Mouse (Mus musculus): ENCODE measurements around the gene Zfp541. TPM values are rescaled to one million over a fixed set of nuclear protein-coding genes. Genes with fewer than 3 reads are reported as not detected.

Gene Zfp541
- polyA plus RNA-seq, 1 experiment from 2014 or later: not detected

DNA sequence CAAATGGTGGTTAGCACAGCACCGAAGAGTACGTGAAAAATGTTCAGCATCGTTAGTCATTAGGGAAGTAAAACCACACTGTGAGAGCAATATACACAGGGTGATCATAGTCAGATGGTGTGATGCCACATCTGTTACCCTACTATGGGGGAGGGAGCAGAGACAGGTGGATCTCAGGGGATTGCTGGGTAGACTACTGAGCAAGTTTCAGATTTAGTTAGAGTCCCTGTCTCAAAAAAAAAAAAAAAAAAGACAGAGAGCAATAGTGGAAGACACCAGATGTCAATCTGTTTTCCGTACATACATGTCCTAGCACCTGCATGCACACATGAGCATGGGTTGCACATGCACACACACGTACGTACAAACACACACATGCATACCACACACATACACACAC, 5.9 kb upstream of the Zfp541 start:
- Histone ChIP-seq H3K9me3 (ENCODE audit: control insufficient read depth, low read length) (no peaks in the 10 kb centered on the region), H3K4me1 (ENCODE audit: control insufficient read depth, insufficient read depth, low read length) (no peaks in the 10 kb centered on the region), H3K27ac (replicated peaks; ENCODE audit: low read depth, low read length) (no peak overlapping the region), H3K27me3 (ENCODE audit: control insufficient read depth, insufficient read depth, low read length) (no peaks in the 10 kb centered on the region), H3K36me3 (ENCODE audit: control insufficient read depth, insufficient read depth, low read length) (no peaks in the 10 kb centered on the region), H3K4me2 (ENCODE audit: low read depth, severe bottlenecking) (no peak overlapping the region), H3K9ac (ENCODE audit: low read length) (no peak overlapping the region), H3K4me3 (ENCODE audit: low read depth, low read length) (no peak overlapping the region)
- no peak for DNase-seq (ENCODE audit: low spot score)
- WGBS: 85% methylated on average over 6 of the region's 6 CpGs
- ATAC-seq (ENCODE audit: insufficient number of reproducible peaks, low FRiP score, low TSS enrichment, low read depth): no peak

DNA sequence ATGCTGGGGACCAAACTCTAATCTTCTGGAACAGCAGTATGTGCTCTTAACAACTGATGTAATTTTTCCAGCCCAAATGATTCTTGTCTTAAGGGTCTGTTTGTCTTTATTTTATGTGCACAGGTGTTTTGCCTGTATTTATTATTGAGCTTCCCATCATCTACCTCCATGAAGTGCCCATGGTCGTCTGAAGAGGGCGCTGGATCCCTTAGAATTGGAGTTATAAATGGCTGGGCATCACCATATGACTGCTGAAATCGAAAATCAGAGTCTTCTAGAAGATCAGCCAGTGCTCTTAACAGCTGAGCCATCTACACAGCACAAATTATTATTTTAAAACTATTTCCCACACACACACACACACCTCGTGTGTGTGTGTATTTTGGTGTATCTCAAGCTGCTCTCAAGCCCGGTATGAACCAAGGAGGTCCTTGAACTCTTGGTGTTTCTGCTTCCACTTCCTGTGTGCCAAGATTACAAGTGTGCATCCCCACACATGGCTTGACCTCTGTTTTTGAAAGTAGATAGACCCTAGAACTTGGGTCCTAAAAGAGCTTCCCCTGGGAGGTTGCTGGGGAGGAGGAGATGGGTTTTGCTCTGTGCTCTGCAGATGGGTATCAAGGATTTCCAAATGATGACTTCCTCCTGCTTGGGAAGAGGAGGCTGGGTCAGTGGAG, 5.0 kb upstream of the Zfp541 start:
- peaks cover 3% of the 10 kb centered on the region for H3K27me3 ChIP-seq (ENCODE audit: control insufficient read depth, insufficient read depth, low read length)
- peaks cover under 1% of the 10 kb centered on the region for H3K9me3 ChIP-seq (ENCODE audit: control insufficient read depth, low read length)
- no peak overlapping the region for H3K4me2 ChIP-seq (ENCODE audit: low read depth, severe bottlenecking)
- H3K9ac ChIP-seq (ENCODE audit: low read length): no peak overlapping the region
- no peak overlapping the region for H3K4me3 ChIP-seq (ENCODE audit: low read depth, low read length)
- DNase-seq (ENCODE audit: low spot score) (no peak), ATAC-seq (ENCODE audit: insufficient number of reproducible peaks, low FRiP score, low TSS enrichment, low read depth) (no peak)
- H3K4me1 ChIP-seq (ENCODE audit: control insufficient read depth, insufficient read depth, low read length): no peaks in the 10 kb centered on the region
- no peaks in the 10 kb centered on the region for H3K36me3 ChIP-seq (ENCODE audit: control insufficient read depth, insufficient read depth, low read length)
- 36% methylated on average over 5 of the region's 5 CpGs for WGBS
- H3K27ac ChIP-seq (replicated peaks; ENCODE audit: low read depth, low read length): no peak overlapping the region

DNA sequence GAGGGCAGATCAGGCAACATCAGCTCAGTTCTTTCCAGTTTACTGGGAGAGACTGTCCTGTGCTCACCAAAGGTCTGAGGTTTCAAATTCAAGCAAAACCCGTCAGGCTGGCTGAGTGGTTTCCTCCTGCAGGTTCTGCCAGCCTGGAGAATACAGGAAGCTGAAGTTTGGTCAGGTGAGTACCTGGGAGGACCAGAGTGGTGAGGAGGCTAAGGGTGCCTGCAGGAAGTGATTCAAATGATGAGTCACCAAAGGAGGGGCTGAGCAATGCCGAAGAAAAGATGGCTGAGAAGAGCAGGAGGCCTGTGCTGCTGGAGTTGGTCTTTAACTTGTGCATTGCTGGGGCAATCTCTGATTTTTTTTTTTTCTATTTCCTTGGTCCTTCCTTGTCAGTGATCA, 4.5 kb upstream of the Zfp541 start:
- ATAC-seq (ENCODE audit: insufficient number of reproducible peaks, low FRiP score, low TSS enrichment, low read depth): no peak
- H3K27me3 ChIP-seq (ENCODE audit: control insufficient read depth, insufficient read depth, low read length): peaks cover 8% of the 10 kb centered on the region
- H3K36me3 ChIP-seq (ENCODE audit: control insufficient read depth, insufficient read depth, low read length): no peaks in the 10 kb centered on the region
- H3K4me3 ChIP-seq (ENCODE audit: low read depth, low read length): no peak overlapping the region
- no peak overlapping the region for H3K4me2 ChIP-seq (ENCODE audit: low read depth, severe bottlenecking)
- 70% methylated on average over 2 of the region's 2 CpGs for WGBS
- H3K4me1 ChIP-seq (ENCODE audit: control insufficient read depth, insufficient read depth, low read length): no peaks in the 10 kb centered on the region
- no peak overlapping the region for H3K27ac ChIP-seq (replicated peaks; ENCODE audit: low read depth, low read length)
- peaks cover 6% of the 10 kb centered on the region for H3K9me3 ChIP-seq (ENCODE audit: control insufficient read depth, low read length)
- no peak overlapping the region for H3K9ac ChIP-seq (ENCODE audit: low read length)
- no peak for DNase-seq (ENCODE audit: low spot score)

DNA sequence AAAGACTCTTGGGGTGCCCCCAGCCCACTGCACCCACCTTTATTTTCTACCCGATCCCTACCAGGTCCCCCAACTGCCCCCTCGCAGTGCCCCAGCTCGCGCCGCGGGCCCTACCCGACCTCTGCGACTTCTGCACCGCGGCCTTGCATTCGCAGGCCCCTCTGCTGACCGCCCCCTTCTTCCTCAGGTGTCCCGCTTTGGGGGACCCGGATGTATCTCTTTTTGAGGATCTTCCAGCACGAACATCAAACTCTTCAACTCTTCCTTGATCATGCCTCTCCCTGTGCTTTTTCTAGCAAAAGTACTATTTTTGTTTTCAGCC, 446 bp downstream of the Zfp541 start:
- Histone ChIP-seq H3K27me3 (ENCODE audit: control insufficient read depth, insufficient read depth, low read length) (peaks cover 12% of the 10 kb centered on the region), H3K4me1 (ENCODE audit: control insufficient read depth, insufficient read depth, low read length) (no peaks in the 10 kb centered on the region), H3K36me3 (ENCODE audit: control insufficient read depth, insufficient read depth, low read length) (no peaks in the 10 kb centered on the region), H3K9ac (ENCODE audit: low read length) (no peak overlapping the region), H3K4me2 (ENCODE audit: low read depth, severe bottlenecking) (no peak overlapping the region), H3K27ac (replicated peaks; ENCODE audit: low read depth, low read length) (no peak overlapping the region), H3K9me3 (ENCODE audit: control insufficient read depth, low read length) (peaks cover 6% of the 10 kb centered on the region), H3K4me3 (ENCODE audit: low read depth, low read length) (no peak overlapping the region)
- 71% methylated on average over 15 of the region's 15 CpGs for WGBS
- ATAC-seq (ENCODE audit: insufficient number of reproducible peaks, low FRiP score, low TSS enrichment, low read depth) (no peak), DNase-seq (ENCODE audit: low spot score) (no peak)

DNA sequence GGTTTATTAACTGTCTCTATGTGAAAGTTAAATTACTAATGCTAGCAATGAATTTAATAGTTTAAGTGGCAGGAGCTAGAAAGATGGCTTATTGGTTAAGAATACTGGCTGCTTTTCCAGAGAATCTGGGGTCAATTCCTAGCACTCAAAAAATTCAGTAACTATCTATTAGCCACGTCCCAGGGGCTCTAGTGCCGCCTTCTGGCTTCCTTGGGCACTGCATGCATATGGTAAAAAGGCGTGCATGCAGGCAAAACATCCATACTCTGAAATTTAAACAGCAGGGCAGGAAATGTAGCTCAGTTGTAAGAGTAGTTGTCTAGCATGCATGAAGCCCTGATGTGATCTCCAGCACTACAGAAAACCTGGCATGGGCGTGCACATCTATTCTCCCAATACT, 1.9 kb downstream of the Zfp541 start:
- Histone ChIP-seq H3K4me1 (ENCODE audit: control insufficient read depth, insufficient read depth, low read length) (no peaks in the 10 kb centered on the region), H3K27me3 (ENCODE audit: control insufficient read depth, insufficient read depth, low read length) (peaks cover 12% of the 10 kb centered on the region), H3K36me3 (ENCODE audit: control insufficient read depth, insufficient read depth, low read length) (no peaks in the 10 kb centered on the region), H3K4me2 (ENCODE audit: low read depth, severe bottlenecking) (no peak overlapping the region), H3K9me3 (ENCODE audit: control insufficient read depth, low read length) (peaks cover 6% of the 10 kb centered on the region), H3K27ac (replicated peaks; ENCODE audit: low read depth, low read length) (no peak overlapping the region), H3K4me3 (ENCODE audit: low read depth, low read length) (no peak overlapping the region), H3K9ac (ENCODE audit: low read length) (no peak overlapping the region)
- DNase-seq (ENCODE audit: low spot score) (no peak), ATAC-seq (ENCODE audit: insufficient number of reproducible peaks, low FRiP score, low TSS enrichment, low read depth) (no peak)
- WGBS: 38% methylated on average over 4 of the region's 4 CpGs

DNA sequence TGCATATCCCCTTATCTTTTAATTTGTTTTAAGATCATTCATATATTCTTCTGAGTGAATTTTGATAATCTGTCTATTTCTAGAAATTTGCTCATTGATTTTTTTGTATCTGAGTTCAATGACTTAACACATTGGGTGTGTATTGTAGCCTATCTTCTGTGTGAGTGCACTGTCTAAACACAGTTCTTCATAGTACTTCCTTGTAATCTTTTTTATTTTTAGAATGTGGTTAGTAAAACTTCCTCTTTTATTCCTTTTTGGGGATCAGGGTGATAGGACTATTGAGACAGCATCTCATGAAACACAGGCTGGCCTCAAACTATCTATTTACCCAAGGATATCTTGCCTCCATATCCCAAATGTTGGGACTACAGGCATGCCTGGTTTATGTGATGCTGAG, 9.2 kb downstream of the Zfp541 start:
- Histone ChIP-seq H3K4me3 (ENCODE audit: low read depth, low read length) (no peak overlapping the region), H3K36me3 (ENCODE audit: control insufficient read depth, insufficient read depth, low read length) (no peaks in the 10 kb centered on the region), H3K4me2 (ENCODE audit: low read depth, severe bottlenecking) (no peak overlapping the region), H3K27ac (replicated peaks; ENCODE audit: low read depth, low read length) (no peak overlapping the region), H3K27me3 (ENCODE audit: control insufficient read depth, insufficient read depth, low read length) (no peaks in the 10 kb centered on the region), H3K4me1 (ENCODE audit: control insufficient read depth, insufficient read depth, low read length) (no peaks in the 10 kb centered on the region), H3K9ac (ENCODE audit: low read length) (no peak overlapping the region), H3K9me3 (ENCODE audit: control insufficient read depth, low read length) (no peaks in the 10 kb centered on the region)
- DNase-seq (ENCODE audit: low spot score): no peak
- ATAC-seq (ENCODE audit: insufficient number of reproducible peaks, low FRiP score, low TSS enrichment, low read depth): no peak

DNA sequence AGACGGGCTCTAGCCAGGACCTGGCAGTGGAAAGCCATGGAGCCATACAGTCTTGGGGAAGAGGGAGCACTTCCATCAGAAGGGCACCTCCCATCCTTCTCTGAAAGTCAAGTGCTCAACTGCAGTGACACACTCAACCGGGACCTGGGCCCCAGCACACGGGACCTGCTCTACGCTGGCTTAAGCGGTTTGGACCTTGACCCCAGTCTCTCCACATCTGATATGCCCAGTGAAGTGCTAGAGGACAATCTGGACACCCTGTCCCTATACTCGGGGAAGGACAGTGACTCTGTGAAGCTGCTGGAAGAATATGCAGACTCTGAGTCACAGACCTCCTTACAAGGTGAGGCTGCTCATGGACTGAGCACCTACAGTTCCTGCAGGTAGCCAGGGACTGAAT, 10.3 kb downstream of the Zfp541 start:
- DNase-seq (ENCODE audit: low spot score) (no peak), ATAC-seq (ENCODE audit: insufficient number of reproducible peaks, low FRiP score, low TSS enrichment, low read depth) (no peak)
- 82% methylated on average over 6 of the region's 6 CpGs for WGBS
- Histone ChIP-seq H3K36me3 (ENCODE audit: control insufficient read depth, insufficient read depth, low read length) (no peaks in the 10 kb centered on the region), H3K9me3 (ENCODE audit: control insufficient read depth, low read length) (no peaks in the 10 kb centered on the region), H3K4me1 (ENCODE audit: control insufficient read depth, insufficient read depth, low read length) (no peaks in the 10 kb centered on the region), H3K4me3 (ENCODE audit: low read depth, low read length) (no peak overlapping the region), H3K9ac (ENCODE audit: low read length) (no peak overlapping the region), H3K4me2 (ENCODE audit: low read depth, severe bottlenecking) (no peak overlapping the region), H3K27me3 (ENCODE audit: control insufficient read depth, insufficient read depth, low read length) (no peaks in the 10 kb centered on the region), H3K27ac (replicated peaks; ENCODE audit: low read depth, low read length) (no peak overlapping the region)

DNA sequence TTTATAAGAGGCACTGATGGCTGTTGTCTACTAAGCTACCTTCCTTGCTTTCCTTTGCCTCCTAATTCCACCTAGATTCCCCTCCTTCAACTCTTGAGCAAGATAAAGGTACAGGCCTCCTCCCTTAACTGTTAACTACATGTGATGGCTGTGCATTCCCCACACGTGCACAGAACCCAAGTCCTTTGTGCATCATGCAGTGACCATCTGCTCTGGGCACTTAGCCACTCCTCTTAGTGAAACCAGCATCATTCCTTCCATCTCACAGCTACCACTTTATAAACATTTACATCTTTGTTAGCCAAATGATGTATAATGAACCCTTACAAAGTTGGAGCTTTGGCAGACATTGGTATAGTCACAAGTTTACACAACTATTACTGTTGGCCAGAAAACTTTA, 18.3 kb downstream of the Zfp541 start:
- Histone ChIP-seq H3K9me3 (ENCODE audit: control insufficient read depth, low read length) (no peaks in the 10 kb centered on the region; the same call in 1 of the 2 replicates), H3K27ac (replicated peaks; ENCODE audit: low read depth, low read length) (no peak overlapping the region), H3K4me3 (ENCODE audit: low read depth, low read length) (no peak overlapping the region), H3K4me2 (ENCODE audit: low read depth, severe bottlenecking) (no peak overlapping the region), H3K36me3 (ENCODE audit: control insufficient read depth, insufficient read depth, low read length) (no peaks in the 10 kb centered on the region), H3K9ac (ENCODE audit: low read length) (no peak overlapping the region), H3K27me3 (ENCODE audit: control insufficient read depth, insufficient read depth, low read length) (no peaks in the 10 kb centered on the region), H3K4me1 (ENCODE audit: control insufficient read depth, insufficient read depth, low read length) (no peaks in the 10 kb centered on the region)
- no peak for DNase-seq (ENCODE audit: low spot score)
- WGBS: 83% methylated on average over 1 of the region's 1 CpGs
- no peak for ATAC-seq (ENCODE audit: insufficient number of reproducible peaks, low FRiP score, low TSS enrichment, low read depth)

DNA sequence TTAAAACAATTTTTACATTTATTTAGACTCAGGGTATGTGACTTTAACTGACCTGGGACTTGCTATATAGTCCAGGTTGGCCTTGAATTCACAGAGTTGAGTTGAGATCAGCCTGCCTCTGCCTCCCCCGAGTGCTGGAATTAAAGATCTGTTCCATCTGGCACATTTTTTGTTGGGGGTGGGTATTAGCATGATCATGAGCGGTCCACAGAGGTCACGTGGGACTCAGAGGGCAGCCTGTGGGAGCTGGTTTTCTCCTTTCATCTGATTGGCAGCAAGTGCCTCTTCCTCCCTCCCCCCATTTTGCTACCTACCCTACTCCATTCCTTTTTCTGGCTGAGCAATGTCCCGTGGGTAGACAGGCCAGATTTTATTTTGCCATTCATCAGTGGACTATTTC, 19.0 kb downstream of the Zfp541 start:
- Histone ChIP-seq H3K9me3 (ENCODE audit: control insufficient read depth, low read length) (no peaks in the 10 kb centered on the region; the same call in 1 of the 2 replicates), H3K27ac (replicated peaks; ENCODE audit: low read depth, low read length) (no peak overlapping the region), H3K4me1 (ENCODE audit: control insufficient read depth, insufficient read depth, low read length) (no peaks in the 10 kb centered on the region), H3K36me3 (ENCODE audit: control insufficient read depth, insufficient read depth, low read length) (no peaks in the 10 kb centered on the region), H3K27me3 (ENCODE audit: control insufficient read depth, insufficient read depth, low read length) (no peaks in the 10 kb centered on the region), H3K4me3 (ENCODE audit: low read depth, low read length) (no peak overlapping the region), H3K9ac (ENCODE audit: low read length) (no peak overlapping the region), H3K4me2 (ENCODE audit: low read depth, severe bottlenecking) (no peak overlapping the region)
- no peak for ATAC-seq (ENCODE audit: insufficient number of reproducible peaks, low FRiP score, low TSS enrichment, low read depth)
- 67% methylated on average over 4 of the region's 4 CpGs for WGBS
- no peak for DNase-seq (ENCODE audit: low spot score)
